Mouse (Mus musculus) lung, adult 2 months (tissue): ENCODE data around the gene Tgfbr1.

Source experiments
- CTCF ChIP-seq: fragments of 200-500 bp; IDR thresholded peaks from 2 replicates; pipeline ENCODE4 v1.5.1; 2011; ENCODE audit warnings: mild to moderate bottlenecking, low read length, control low read depth; ENCODE audit not compliant: insufficient read depth
- POLR2A ChIP-seq: fragments of 200-500 bp; IDR thresholded peaks from 2 replicates; pipeline ENCODE4 v1.6.1; 2011; ENCODE audit warnings: low read depth, mild to moderate bottlenecking, control low read depth, low read length, borderline replicate concordance; ENCODE audit errors: extremely low read depth

- TF ChIP-seq CTCF (no peak), POLR2A (no peak)
Observed at GRCm38 (mm10) chr4:47354304-47354703, 1.3 kb downstream of the Tgfbr1 start.
